Mouse (Mus musculus) lung, embryonic 14.5 days (tissue): Measurements from ENCODE around the gene Ccdc15. TPM values are rescaled to one million over a fixed set of nuclear protein-coding genes. Genes with fewer than 3 reads are reported as not detected.

Experiments
- ATAC-seq: fragments of 200-750 bp; cut with Nextera tagmentation; 2 replicates; pipeline ENCODE4 v1.8.0; 2017; ENCODE audit warnings: mild to moderate bottlenecking, moderate TSS enrichment, moderate library complexity; ENCODE audit not compliant: insufficient read depth
- DNase-seq: peaks from one replicate; pipeline ENCODE4 v3.0.0-alpha.2; 2015
- H3K27ac ChIP-seq: fragments of 300-500 bp; sonication (generic); 2 replicates; pipeline ENCODE4 v1.5.1; 2014; ENCODE audit warnings: low read depth, mild to moderate bottlenecking, moderate library complexity
- H3K27me3 ChIP-seq: fragments of 300-500 bp; sonication (generic); 2 replicates; pipeline ENCODE4 v1.6.1; 2014; ENCODE audit warnings: low read length, control low read depth; ENCODE audit not compliant: insufficient read depth
- H3K36me3 ChIP-seq: fragments of 300-500 bp; sonication (generic); 2 replicates; pipeline ENCODE4 v1.6.1; 2014; ENCODE audit warnings: control low read depth; ENCODE audit not compliant: insufficient read depth
- H3K4me1 ChIP-seq: fragments of 300-500 bp; sonication (generic); 2 replicates; pipeline ENCODE4 v1.6.1; 2014; ENCODE audit warnings: antibody characterized with exemption, control low read depth; ENCODE audit not compliant: insufficient read depth
- H3K4me2 ChIP-seq: fragments of 300-500 bp; sonication (generic); 2 replicates; pipeline ENCODE4 v1.6.1; 2014; ENCODE audit warnings: mild to moderate bottlenecking
- H3K4me3 ChIP-seq: fragments of 300-500 bp; sonication (generic); 2 replicates; pipeline ENCODE4 v1.5.1; 2014; ENCODE audit warnings: low read depth, low read length
- H3K9ac ChIP-seq: fragments of 300-500 bp; sonication (generic); 2 replicates; pipeline ENCODE4 v1.6.1; 2014
- H3K9me3 ChIP-seq: fragments of 300-500 bp; sonication (generic); 2 replicates; pipeline ENCODE4 v1.6.1; 2016; ENCODE audit warnings: low read depth, low read length, control low read depth
- CTCF ChIP-seq: IDR thresholded peaks from 2 replicates; pipeline ENCODE4 v1.5.1; 2016; ENCODE audit warnings: antibody characterized with exemption, low read depth
- WGBS: fragments of 180-500 bp; shearing (Covaris S2); extraction: QIAGEN DNeasy Blood & Tissue Kit; methylation state at CpG from one replicate; pipeline ENCODE4 v1.1.7; 2014; 5-methylcytosine and 5-hydroxymethylcytosine counted together
- polyA plus RNA-seq: library from polyadenylated mRNA; unstranded; fragments of >200 nt; fragmentation: Nextera tagmentation; extraction: Ambion mirVana; gene quantifications from 2 replicates; pipeline ENCODE4 v1.2.1, GENCODE M21; 2014

Ccdc15 gene
- polyA plus RNA-seq, 1 experiment from 2014 or later: 7.9 TPM

- Histone ChIP-seq H3K4me2 (no peak overlapping the region), H3K4me3 (no peak overlapping the region), H3K36me3 (no peaks in the 10 kb centered on the region), H3K27me3 (no peaks in the 10 kb centered on the region), H3K27ac (no peak overlapping the region), H3K9me3 (no peaks in the 10 kb centered on the region), H3K4me1 (no peaks in the 10 kb centered on the region), H3K9ac (no peak overlapping the region)
- ATAC-seq (no peak), DNase-seq (no peak)
- TF ChIP-seq CTCF: no peak
- WGBS: 87% methylated on average over 9 of the region's 9 CpGs
Observed at GRCm38 (mm10) chr9:37230486-37231195, 117.6 kb downstream of the Ccdc15 start.

- Histone ChIP-seq H3K4me1 (no peaks in the 10 kb centered on the region), H3K4me3 (no peak overlapping the region), H3K36me3 (no peaks in the 10 kb centered on the region), H3K9me3 (no peaks in the 10 kb centered on the region), H3K27me3 (no peaks in the 10 kb centered on the region), H3K27ac (no peak overlapping the region), H3K4me2 (no peak overlapping the region), H3K9ac (no peak overlapping the region)
- WGBS: 4% methylated on average over 1 of the region's 1 CpGs
- TF ChIP-seq CTCF: peak; percentile 98
- ATAC-seq: peak; percentile 89
- DNase-seq: peak; percentile 85
Observed at GRCm38 (mm10) chr9:37229880-37230325, 118.3 kb downstream of the Ccdc15 start.

Other genes with a start within 250 kb of the Ccdc15 start
- 6.7 and 7.1 TPM in 2 replicates for gene Pknox2, start 201.0 kb downstream of the Ccdc15 start, polyA plus RNA-seq
- 12.6 and 13.3 TPM in 2 replicates for gene Tmem218, start 140.2 kb downstream of the Ccdc15 start, polyA plus RNA-seq
- 1.4 and 1.8 TPM in 2 replicates for gene Slc37a2, start 92.7 kb downstream of the Ccdc15 start, polyA plus RNA-seq
- 0.07 TPM in 1 of 2 replicates, not detected in the other for gene Hepacam, start 18.9 kb upstream of the Ccdc15 start, polyA plus RNA-seq
- 22.8 and 25.8 TPM in 2 replicates for gene Robo4, start 53.5 kb upstream of the Ccdc15 start, polyA plus RNA-seq
- gene Robo3, start 84.8 kb upstream of the Ccdc15 start, polyA plus RNA-seq: 0.24 and 0.41 TPM in 2 replicates
- 32.4 and 35.7 TPM in 2 replicates for gene Msantd2, start 140.9 kb upstream of the Ccdc15 start, polyA plus RNA-seq
- 149 and 152 TPM in 2 replicates for gene Esam, start 179.6 kb upstream of the Ccdc15 start, polyA plus RNA-seq
- gene Vsig2, start 190.8 kb upstream of the Ccdc15 start, polyA plus RNA-seq: 17.0 and 18.8 TPM in 2 replicates
- 6.0 and 7.2 TPM in 2 replicates for gene Nrgn, start 204.5 kb upstream of the Ccdc15 start, polyA plus RNA-seq
- 11.4 and 12.2 TPM in 2 replicates for gene Siae, start 207.3 kb upstream of the Ccdc15 start, polyA plus RNA-seq